Mouse (Mus musculus): ENCODE measurements around the gene Ppil6.

- TF ChIP-seq POLR2A (IDR thresholded peaks at IDR 0.05; ENCODE audit: insufficient read depth, low read length) (no peak), CTCF (IDR thresholded peaks at IDR 0.05; ENCODE audit: low read depth, low read length) (no peak)
Observed at GRCm38 (mm10) chr10:41449684-41450083, 40.6 kb upstream of the Ppil6 start.
